Mouse (Mus musculus): Measurements from ENCODE around the gene Fam49a.
"Not testable (repeated sequence)": the region's sequence is repeated elsewhere in the genome, so short reads cannot be mapped to it uniquely, and the experiment has no call there.

Gene Fam49a

GRCm38 (mm10) chr12:12313437-12313836 lies 51.5 kb downstream of the Fam49a start:
- DNase-seq (ENCODE audit: low read depth in 2 of 2, low spot score in 2 of 2): peak; percentile 17 to 38

GRCm38 (mm10) chr12:12313919-12314318 lies 52.0 kb downstream of the Fam49a start:
- no peak for DNase-seq (ENCODE audit: low read depth in 2 of 2, low spot score in 2 of 2)

- no peak for DNase-seq (ENCODE audit: low read depth in 2 of 2, low spot score in 2 of 2)
Observed at GRCm38 (mm10) chr12:12314326-12314725, 52.4 kb downstream of the Fam49a start.

GRCm38 (mm10) chr12:12315011-12315410 lies 53.1 kb downstream of the Fam49a start:
- DNase-seq (ENCODE audit: low read depth in 2 of 2, low spot score in 2 of 2): no peak

- no peak for DNase-seq (ENCODE audit: low read depth in 2 of 2, low spot score in 2 of 2)
Observed at GRCm38 (mm10) chr12:12316956-12317355, 55.0 kb downstream of the Fam49a start.

- DNase-seq (ENCODE audit: low read depth in 2 of 2, low spot score in 2 of 2): no peak
Observed at GRCm38 (mm10) chr12:12317606-12318005, 55.7 kb downstream of the Fam49a start.

- DNase-seq (ENCODE audit: low read depth in 2 of 2, low spot score in 2 of 2): peak; percentile 16 to 34
Observed at GRCm38 (mm10) chr12:12318140-12318734, 56.3 kb downstream of the Fam49a start.

- no peak for DNase-seq (ENCODE audit: low read depth in 2 of 2, low spot score in 2 of 2)
Observed at GRCm38 (mm10) chr12:12320693-12321092, 58.8 kb downstream of the Fam49a start.

- DNase-seq (ENCODE audit: low read depth in 2 of 2, low spot score in 2 of 2): no peak
Observed at GRCm38 (mm10) chr12:12321111-12321510, 59.2 kb downstream of the Fam49a start.

- no peak for DNase-seq (ENCODE audit: low read depth in 2 of 2, low spot score in 2 of 2)
Observed at GRCm38 (mm10) chr12:12323084-12323483, 61.1 kb downstream of the Fam49a start.

GRCm38 (mm10) chr12:12323616-12324223 lies 61.8 kb downstream of the Fam49a start:
- DNase-seq (ENCODE audit: low read depth in 2 of 2, low spot score in 2 of 2): peak; percentile 84 to 85

GRCm38 (mm10) chr12:12324266-12324665 lies 62.3 kb downstream of the Fam49a start:
- DNase-seq (ENCODE audit: low read depth in 2 of 2, low spot score in 2 of 2): not testable (repeated sequence)

- DNase-seq (ENCODE audit: low read depth in 2 of 2, low spot score in 2 of 2): no peak
Observed at GRCm38 (mm10) chr12:12333526-12334310, 71.8 kb downstream of the Fam49a start.

GRCm38 (mm10) chr12:12334486-12334885 lies 72.5 kb downstream of the Fam49a start:
- no peak for DNase-seq (ENCODE audit: low read depth in 2 of 2, low spot score in 2 of 2)

GRCm38 (mm10) chr12:12335566-12335965 lies 73.6 kb downstream of the Fam49a start:
- DNase-seq (ENCODE audit: low read depth in 2 of 2, low spot score in 2 of 2): no peak

GRCm38 (mm10) chr12:12337378-12337777 lies 75.4 kb downstream of the Fam49a start:
- no peak for DNase-seq (ENCODE audit: low read depth in 2 of 2, low spot score in 2 of 2)

GRCm38 (mm10) chr12:12343320-12343719 lies 81.4 kb downstream of the Fam49a start:
- DNase-seq (ENCODE audit: low read depth in 2 of 2, low spot score in 2 of 2): no peak

GRCm38 (mm10) chr12:12348625-12349024 lies 86.7 kb downstream of the Fam49a start:
- no peak for DNase-seq (ENCODE audit: low read depth in 2 of 2, low spot score in 2 of 2)

GRCm38 (mm10) chr12:12349645-12350288 lies 87.8 kb downstream of the Fam49a start:
- DNase-seq (ENCODE audit: low read depth in 2 of 2, low spot score in 2 of 2): peak in 1 of 2 experiments; percentile 33

GRCm38 (mm10) chr12:12351816-12352552 lies 90.0 kb downstream of the Fam49a start:
- no peak for DNase-seq (ENCODE audit: low read depth in 2 of 2, low spot score in 2 of 2)

- DNase-seq (ENCODE audit: low read depth in 2 of 2, low spot score in 2 of 2): no peak
Observed at GRCm38 (mm10) chr12:12354115-12354653, 92.2 kb downstream of the Fam49a start.

Data from CD8-positive naive resting alpha-beta T cell, adult 2 months (primary cell).